Comparison of ENCODE assay signal across 34 mouse cellular contexts in the genomic region with DNA sequence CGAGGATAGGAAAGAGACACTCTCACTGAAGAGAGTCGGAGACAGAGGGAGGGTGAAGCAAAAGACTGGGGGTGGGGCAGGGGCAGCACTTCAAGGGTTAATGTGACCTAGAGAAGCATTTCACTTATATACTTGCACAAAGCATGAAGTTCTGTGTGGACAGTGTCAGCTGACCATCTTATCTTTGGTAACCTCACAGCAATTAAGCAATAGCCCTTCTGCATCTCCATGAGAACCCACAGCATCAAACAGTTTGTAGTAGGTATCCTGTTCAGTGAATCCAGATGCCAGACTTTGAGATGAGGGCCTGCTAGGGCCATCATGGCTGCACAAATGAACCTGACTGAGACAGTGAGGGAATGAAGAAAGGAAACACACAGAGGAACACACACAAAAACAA. TPM values are rescaled to one million over a fixed set of nuclear protein-coding genes. Genes with fewer than 3 reads are reported as not detected.
"Had no signal": no experiment of that assay in that cellular context is flagged by ENCODE, and none has a peak within 500 bp of the region (broad histone marks: within the 10 kb centered on the region; RNA-seq: fewer than 3 reads in every experiment).

No protein-coding gene starts in this region.

- H3K27me3 ChIP-seq: heart, embryonic 12.5 days; hindbrain, embryonic 13.5 days; hindbrain, embryonic 15.5 days; kidney, embryonic 15.5 days; limb, embryonic 12.5 days; liver, embryonic 13.5 days had no signal

- H3K4me3 ChIP-seq: heart, adult 2 months; heart, embryonic 12.5 days; hindbrain, embryonic 10.5 days; hindbrain, embryonic 13.5 days; hindbrain, embryonic 15.5 days; kidney, embryonic 15.5 days; left cerebral cortex, adult 2 months; limb, embryonic 10.5 days; limb, embryonic 12.5 days; liver, embryonic 13.5 days had no signal

- H3K4me1 ChIP-seq: hindbrain, embryonic 13.5 days; hindbrain, embryonic 15.5 days; liver, embryonic 13.5 days had no signal

- H3K36me3 ChIP-seq: heart, embryonic 12.5 days; hindbrain, embryonic 10.5 days; hindbrain, embryonic 13.5 days; hindbrain, embryonic 15.5 days; kidney, embryonic 15.5 days; limb, embryonic 10.5 days; limb, embryonic 12.5 days; liver, embryonic 13.5 days had no signal

- H3K9me3 ChIP-seq: heart, embryonic 12.5 days; hindbrain, embryonic 10.5 days; hindbrain, embryonic 13.5 days; hindbrain, embryonic 15.5 days; kidney, embryonic 15.5 days; limb, embryonic 10.5 days; limb, embryonic 12.5 days; liver, embryonic 13.5 days had no signal

- ATAC-seq: forebrain, postnatal 0 days; hindbrain, postnatal 0 days; intestine, embryonic 16.5 days had no signal

- DNase-seq: forebrain, postnatal 0 days; gastrocnemius, postnatal 14 days; gastrocnemius, postnatal 36 days; heart, adult 2 months; heart, postnatal 10 days; kidney, adult 11 months; kidney, adult 2 months; kidney, adult 9 months; kidney, postnatal 14 days; kidney, postnatal 36 days; layer of hippocampus, adult 9-11 months; liver; liver, embryonic 13.5 days had no signal

- H3K27ac ChIP-seq: heart, adult 2 months; hindbrain, embryonic 10.5 days; hindbrain, embryonic 13.5 days; hindbrain, embryonic 15.5 days; hindbrain, postnatal 0 days; kidney, embryonic 15.5 days; kidney, postnatal 0 days; limb, embryonic 10.5 days; liver, embryonic 13.5 days had no signal

RNA-seq across cellular contexts. Expression of a gene that starts 8.4 kb away (rescaled TPM):
- total RNA-seq: forebrain, postnatal 0 days; gastrocnemius, adult 18-20 months; gastrocnemius, adult 8-10 months; gastrocnemius, postnatal 14 days; gastrocnemius, postnatal 36 days; heart, adult 2 months; heart, postnatal 10 days; heart, postnatal 25 days; layer of hippocampus, postnatal 14 days; left cerebral cortex, adult 2 months; left cerebral cortex, postnatal 14 days; left cerebral cortex, postnatal 36 days had no signal
- polyA plus RNA-seq: forebrain, postnatal 0 days; heart, adult 2 months; heart, embryonic 12.5 days; heart, embryonic 14.5 days; heart, embryonic 16.5 days; hindbrain, embryonic 10.5 days; hindbrain, embryonic 13.5 days; hindbrain, embryonic 15.5 days; hindbrain, postnatal 0 days; intestine, embryonic 14.5 days; intestine, embryonic 16.5 days; kidney, adult 2 months; kidney, embryonic 15.5 days; kidney, postnatal 0 days; limb, embryonic 10.5 days; limb, embryonic 12.5 days; liver, embryonic 11.5 days; liver, embryonic 13.5 days had no signal
